Mouse (Mus musculus) cerebellum, adult 9-11 months (tissue): ENCODE results near the gene Pou6f2.

Experiments used
- DNase-seq: peaks from one replicate; pipeline ENCODE4 v3.0.0; 2022

Pou6f2 gene

DNA sequence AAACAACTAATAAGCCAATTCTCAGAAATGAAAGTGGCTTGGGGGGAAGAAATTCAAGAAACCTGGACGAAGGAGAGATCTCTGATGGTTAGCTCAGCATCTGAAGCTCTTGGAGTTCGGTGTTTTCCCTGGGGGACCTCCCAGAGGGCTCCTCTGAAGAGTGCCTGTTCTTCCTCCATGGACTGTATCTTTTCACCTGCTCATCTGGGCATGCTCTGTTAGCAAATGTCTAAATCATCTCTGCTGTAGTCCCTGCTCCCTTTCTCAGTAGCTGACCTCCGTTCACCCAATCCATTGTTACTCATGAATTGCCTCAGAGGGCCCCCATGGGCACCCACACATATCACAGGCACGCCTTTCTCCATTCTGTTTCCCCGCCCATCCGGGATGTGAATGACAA is at the start of gene Pou6f2:
TSS of gene Pou6f2 (minus strand) at position 101 of the 400 bp plus-strand sequence.
- DNase-seq = no peak

- no peak for DNase-seq
These were observed 42.4 kb upstream of the Pou6f2 start for GRCm38 (mm10) chr13:18439858-18440257.

DNA sequence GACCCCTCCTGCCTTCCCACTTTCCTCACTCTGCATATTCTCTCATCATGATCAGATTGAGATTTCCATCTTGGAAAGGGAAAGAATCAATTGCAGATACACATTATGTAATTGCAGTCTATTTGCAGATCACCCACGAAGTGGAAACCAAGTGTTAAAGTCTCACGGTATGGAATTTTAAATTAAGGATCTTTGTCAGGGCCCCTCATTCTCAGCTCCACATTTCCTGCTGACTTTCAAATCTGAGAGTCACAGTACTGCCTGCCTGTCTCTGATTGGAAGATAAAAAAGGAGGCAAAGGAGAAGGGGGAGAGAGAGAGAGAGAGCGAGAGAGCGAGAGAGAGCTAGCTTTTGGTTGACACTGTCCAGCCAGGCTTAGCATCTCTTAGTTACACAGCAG is 9.8 kb downstream of the Pou6f2 start:
- no peak for DNase-seq

DNA sequence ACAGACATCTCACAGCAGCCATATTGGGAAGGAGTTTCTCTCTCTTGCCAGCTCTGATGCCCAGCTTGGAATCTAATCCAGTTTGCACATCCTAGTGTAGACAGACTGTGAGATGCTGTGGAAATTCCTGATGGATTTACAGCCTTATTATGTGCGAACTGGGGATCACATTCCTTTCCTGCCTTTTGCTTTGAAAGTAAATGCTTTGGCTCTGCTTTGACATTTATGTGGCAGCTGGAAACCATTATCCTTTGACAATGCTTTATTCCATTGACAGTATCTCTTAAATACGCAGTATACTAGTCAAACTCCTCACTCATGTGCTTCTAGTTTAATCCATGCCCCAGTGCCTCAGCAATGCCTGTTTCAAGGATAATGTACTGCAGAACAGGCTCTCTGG is 34.1 kb downstream of the Pou6f2 start:
- no peak for DNase-seq

DNA sequence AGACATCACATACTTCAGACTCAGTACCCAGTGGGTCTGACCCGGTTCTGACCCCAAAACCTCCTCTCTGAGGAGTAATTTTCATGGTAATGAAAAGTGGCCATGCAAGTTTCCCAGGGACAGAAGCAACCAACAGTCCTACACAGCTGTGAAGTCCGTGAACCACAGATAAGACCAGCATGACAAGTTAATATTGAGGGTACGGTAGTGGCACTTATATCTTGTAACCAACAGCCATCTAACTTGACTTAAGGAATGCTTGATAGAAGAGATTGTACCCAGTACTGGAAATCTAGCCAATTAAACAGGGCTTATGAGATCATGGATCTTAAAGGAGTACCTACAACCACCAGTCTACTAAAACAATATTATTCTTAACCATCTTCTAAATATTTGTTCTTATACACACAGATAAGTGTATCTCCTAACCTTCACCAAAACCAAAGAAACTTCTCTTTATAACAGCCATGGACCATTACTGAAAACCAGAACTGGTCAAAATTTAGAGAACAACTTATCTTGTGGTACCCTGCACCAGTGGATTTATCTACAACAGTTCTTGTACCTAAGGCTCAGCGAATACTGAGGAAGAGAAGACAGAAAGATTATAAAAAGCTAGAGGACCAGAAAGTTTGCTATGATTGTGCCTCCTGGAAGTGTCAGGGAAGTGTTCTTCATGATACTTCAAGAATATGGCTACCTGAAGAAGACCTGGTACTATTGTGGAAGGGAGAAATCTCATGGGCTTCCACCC is 52.7 kb downstream of the Pou6f2 start:
- no peak for DNase-seq

DNA sequence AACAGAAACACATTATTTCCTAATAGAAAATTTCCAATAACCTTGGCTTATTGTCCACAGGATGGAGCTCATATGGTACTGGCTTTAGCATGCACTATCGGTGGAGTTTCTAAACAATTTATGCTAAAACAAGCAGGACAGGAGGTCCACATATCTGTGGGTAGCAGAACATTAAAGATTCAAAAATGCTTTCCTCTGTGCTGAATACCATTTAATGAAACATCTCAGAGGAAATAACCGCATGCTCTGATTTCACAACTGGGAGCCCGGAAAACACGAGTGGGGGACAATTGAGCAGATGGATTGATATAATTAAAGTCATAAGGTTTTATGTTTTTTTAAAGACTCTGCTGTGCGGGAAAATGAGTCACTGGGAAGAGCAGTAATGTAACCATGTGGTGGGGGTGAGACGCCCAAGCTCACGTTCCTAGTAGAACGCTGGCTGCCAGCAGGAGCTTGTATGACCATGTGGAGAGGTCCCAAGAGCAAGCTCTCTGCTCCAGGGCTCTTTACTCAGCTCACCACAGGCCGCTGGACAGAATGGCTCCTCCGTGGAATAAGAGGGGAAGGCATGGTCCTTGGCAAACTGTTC is 58.5 kb downstream of the Pou6f2 start:
- DNase-seq = no peak

DNA sequence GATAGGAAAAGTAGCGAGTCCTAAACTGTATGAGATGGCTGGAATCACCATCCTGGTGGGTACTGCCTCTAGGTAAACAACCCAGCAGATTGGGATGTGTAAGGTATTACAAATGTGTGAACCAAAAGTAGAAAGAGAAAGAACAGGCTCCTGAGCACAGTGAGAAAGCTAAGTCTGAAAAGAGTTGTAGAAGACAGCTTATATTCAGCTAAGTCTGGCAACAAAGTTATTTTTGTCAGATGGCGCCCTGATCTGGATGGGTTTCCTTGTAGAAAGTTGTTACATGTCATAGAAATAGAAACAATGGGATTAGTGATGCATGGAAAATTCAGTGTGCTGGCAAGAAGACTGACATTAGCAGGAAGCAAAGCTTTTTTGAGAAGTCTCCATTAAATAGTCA is 59.5 kb downstream of the Pou6f2 start:
- DNase-seq = no peak

DNA sequence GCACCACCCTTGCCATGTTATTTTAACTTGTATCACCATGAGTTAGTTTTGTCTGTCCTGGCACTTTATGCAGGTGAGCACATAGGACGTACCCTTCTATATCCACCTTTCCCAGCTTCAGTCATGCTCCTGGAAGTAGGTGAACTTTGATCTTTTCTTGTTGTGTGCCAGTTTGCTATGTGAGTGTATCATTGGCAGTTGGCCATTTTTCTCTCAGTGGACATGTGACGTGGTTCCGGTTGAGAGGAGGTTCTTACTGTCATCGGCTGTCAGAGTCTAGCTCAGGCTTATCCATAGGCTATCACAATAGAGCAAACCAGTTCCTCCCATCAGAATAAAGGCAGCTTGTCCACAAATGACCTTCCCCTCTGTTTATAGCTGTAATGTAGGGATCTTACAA is 63.5 kb downstream of the Pou6f2 start:
- DNase-seq = no peak

GRCm38 (mm10) chr13:18332596-18332995 is 64.9 kb downstream of the Pou6f2 start:
- no peak for DNase-seq

DNA sequence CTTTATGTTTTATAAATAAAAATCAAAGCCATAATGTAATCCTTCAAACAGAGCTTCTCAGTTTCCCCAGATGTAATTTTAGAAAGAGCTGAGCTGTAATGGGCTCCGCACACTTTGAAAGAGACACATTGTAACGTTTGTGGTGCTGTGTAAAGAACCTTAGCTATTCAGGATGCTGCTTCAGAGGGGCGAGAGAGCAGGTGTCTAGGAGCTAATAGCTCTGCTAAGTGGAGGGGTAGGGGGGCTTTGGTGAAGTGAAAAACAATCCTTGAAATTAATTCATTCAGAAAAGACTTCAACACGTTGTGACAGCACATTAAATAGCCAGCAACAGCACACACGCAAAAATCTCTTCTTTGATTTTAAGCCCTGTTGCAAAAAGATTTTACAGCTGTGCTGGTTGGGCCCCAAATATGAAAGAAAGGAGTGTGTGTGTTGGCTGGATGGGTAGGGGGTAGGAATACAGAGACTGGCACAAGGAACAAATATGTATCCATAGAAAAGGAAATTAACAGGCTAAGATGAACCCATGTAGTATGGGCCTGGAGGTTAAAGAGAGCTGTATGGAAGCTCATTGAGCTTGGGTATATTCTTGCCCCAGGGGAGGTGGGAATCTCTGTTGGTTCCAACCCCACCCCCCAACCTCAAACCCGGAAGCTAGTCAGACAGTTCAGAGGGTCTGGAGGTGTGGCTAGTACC is 73.4 kb downstream of the Pou6f2 start:
- no peak for DNase-seq

GRCm38 (mm10) chr13:18323407-18323806 is 74.1 kb downstream of the Pou6f2 start:
- no peak for DNase-seq

DNA sequence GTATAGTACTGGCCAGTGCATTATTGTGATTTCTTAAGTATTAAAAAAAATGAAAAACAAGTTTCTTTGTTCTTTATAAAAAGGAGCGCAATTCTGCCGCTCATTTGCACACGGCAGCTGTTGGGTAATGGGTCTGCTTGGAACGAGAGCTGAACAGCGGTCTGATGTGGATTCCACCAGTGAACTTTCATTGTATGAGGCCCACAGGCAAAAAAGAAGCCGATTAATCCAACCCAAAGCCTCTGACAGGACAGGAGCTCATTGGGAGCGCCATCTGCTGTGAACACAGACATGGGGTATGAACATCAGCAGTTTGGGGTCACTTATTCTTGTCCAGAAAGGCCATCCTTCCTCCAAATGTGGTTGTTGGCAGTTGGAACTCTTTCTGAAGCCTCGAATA is 84.9 kb downstream of the Pou6f2 start:
- no peak for DNase-seq

DNA sequence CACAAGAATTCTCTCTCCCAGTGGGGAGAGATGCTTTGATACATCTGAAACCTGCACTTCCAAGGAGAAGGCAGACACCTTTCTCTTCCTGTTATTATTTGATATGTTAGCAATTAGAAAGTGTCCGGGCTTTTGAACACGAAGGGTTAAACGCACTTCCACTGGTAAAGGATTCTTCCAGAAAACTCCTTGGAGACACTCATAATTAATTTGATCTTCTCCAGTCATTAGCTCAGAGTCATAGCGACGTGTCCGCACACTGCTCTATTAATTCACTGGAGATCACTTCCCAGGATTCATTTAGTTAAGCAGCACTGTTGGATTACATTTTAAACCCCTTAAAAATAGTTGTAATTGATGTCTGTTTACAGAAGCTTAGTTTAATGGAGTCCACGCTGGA is 88.5 kb downstream of the Pou6f2 start:
- DNase-seq = no peak

- DNase-seq = no peak
These were observed 90.9 kb downstream of the Pou6f2 start for GRCm38 (mm10) chr13:18306506-18307145.

- DNase-seq = no peak
These were observed 97.5 kb downstream of the Pou6f2 start for GRCm38 (mm10) chr13:18299966-18300365.

GRCm38 (mm10) chr13:18293438-18293837 is 104.0 kb downstream of the Pou6f2 start:
- no peak for DNase-seq

DNA sequence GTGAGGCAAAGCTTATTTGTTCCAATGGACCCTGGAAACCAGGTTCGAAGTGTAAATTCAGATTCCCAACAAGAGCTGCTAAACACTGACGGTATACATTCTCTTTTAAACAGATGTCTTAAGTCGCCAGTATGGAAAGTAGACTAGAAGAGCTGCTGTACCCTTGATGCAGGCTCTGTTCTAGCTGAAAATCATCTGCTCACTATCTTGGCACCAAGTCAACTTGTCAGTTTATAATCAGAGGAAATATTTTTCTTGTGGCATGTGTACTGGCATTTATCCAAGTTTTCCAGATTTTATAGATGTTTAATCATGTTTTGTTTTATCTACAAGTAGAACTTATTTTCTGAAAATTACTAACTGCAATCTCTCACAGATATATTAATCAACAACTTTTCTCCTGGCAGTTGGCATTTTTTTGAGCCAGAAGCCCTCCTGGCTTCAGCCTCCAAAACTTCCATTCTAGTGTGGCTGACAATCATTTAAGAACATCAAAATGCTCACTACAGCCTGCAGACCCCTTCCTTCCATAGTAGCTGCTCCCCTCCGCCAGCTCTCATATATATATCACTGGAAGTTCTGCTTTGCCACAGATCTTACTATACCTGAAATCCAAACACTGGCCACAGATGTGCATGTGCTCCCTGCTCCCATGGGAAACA is 107.1 kb downstream of the Pou6f2 start:
- no peak for DNase-seq

- no peak for DNase-seq
These were observed 110.0 kb downstream of the Pou6f2 start for GRCm38 (mm10) chr13:18287536-18287935.

DNA sequence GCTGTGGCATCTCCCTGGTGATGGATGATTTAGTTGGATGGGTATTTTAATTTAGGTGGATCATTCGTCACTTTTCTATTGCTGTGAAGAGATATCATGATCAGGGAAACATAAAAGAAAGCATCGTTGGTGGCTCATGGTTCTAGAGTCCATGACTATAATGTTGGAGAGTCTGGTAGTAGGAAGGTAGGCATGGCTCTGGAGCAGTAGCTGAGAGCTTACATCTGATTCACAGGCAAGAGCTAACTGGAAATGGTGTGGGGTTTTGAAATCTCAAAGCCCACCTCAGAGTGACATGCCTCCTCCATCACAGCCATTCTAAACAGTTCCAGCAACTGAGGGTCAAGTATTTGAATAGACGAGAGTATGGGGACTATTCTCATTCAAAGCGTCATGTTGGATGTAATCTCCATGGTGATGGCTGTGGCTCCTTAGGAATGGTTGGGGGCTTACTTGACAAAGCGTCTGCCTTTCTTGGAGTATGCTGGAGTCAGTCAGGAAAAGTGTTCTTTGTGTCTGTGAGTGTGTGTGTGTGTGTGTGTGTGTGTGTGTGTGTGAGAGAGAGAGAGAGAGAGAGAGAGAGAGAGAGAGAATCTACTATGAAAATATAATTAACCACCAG is 115.0 kb downstream of the Pou6f2 start:
- no peak for DNase-seq

GRCm38 (mm10) chr13:18281084-18281483 is 116.4 kb downstream of the Pou6f2 start:
- peak; percentile 7 for DNase-seq

- no peak for DNase-seq
These were observed 144.4 kb downstream of the Pou6f2 start for GRCm38 (mm10) chr13:18253131-18253530.

GRCm38 (mm10) chr13:18218566-18219234 is 178.8 kb downstream of the Pou6f2 start:
- no peak for DNase-seq
